Mouse (Mus musculus): Measurements from ENCODE around the gene Ubash3b. TPM values are rescaled to one million over a fixed set of nuclear protein-coding genes. Genes with fewer than 3 reads are reported as not detected.

Ubash3b gene
- polyA plus RNA-seq, 1 experiment from 2014 or later = 13.7 TPM

DNA sequence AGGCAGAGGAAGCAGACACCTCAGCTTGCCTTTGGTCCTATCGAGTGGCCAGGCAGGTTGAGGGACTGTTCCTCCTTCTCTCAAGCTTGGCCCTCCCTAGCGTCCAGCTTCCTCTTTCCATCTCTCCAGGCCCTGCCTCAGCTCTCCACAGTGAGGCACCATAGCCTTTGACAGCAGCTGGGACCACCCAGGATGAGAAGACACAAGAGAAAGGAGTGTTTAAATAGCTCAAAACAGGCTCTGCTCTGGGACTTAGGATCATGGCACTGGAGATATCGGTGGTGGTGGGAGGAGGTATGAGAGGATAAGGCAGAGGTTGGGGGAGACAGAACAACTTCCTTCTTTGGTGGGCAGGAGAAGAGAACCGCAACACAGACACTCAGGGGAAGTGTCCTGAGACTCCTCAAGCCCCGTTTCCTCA lies 90.7 kb downstream of the Ubash3b start:
- Histone ChIP-seq H3K27me3 (ENCODE audit: control insufficient read depth, insufficient read depth, low read length) (no peaks in the 10 kb centered on the region), H3K36me3 (ENCODE audit: control insufficient read depth, insufficient read depth, low read length) (no peaks in the 10 kb centered on the region), H3K4me2 (replicated peaks; ENCODE audit: low read depth, low read length) (no peak overlapping the region), H3K9ac (ENCODE audit: low read depth, low read length) (no peak overlapping the region), H3K27ac (ENCODE audit: low read depth, low read length) (no peak overlapping the region), H3K4me3 (ENCODE audit: low read depth, low read length) (no peak overlapping the region), H3K9me3 (ENCODE audit: control insufficient read depth, low read length) (no peaks in the 10 kb centered on the region), H3K4me1 (replicated peaks; ENCODE audit: control insufficient read depth, insufficient read depth, low read length) (no peaks in the 10 kb centered on the region)
- no peak for ATAC-seq (ENCODE audit: low FRiP score)
- no peak for DNase-seq (ENCODE audit: low spot score)
- WGBS = 70% methylated on average over 5 of the region's 5 CpGs

DNA sequence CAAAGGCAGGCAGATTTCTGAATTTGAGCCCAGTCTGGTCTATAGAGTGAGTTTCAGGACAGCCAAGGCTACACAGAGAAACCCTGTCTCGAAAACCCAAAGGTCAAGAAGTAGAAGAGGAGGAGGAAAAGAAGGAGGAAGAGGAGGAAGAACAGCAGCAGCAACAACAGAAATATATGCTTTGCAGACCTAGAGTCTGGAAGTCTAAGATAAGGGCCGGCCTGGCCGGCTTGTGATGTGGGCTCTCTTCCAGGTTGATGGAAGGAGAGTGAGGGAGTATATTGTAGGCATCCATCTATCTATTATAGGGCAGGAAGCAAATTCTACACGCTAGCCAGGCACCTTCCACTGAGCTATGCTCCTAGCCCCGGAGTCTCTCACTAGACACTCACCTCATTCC lies 92.0 kb downstream of the Ubash3b start:
- no peaks in the 10 kb centered on the region for H3K27me3 ChIP-seq (ENCODE audit: control insufficient read depth, insufficient read depth, low read length)
- no peak overlapping the region for H3K4me2 ChIP-seq (replicated peaks; ENCODE audit: low read depth, low read length)
- H3K27ac ChIP-seq (ENCODE audit: low read depth, low read length) = no peak overlapping the region
- no peaks in the 10 kb centered on the region for H3K4me1 ChIP-seq (replicated peaks; ENCODE audit: control insufficient read depth, insufficient read depth, low read length)
- no peak overlapping the region for H3K9ac ChIP-seq (ENCODE audit: low read depth, low read length)
- WGBS = 89% methylated on average over 5 of the region's 5 CpGs
- H3K9me3 ChIP-seq (ENCODE audit: control insufficient read depth, low read length) = no peaks in the 10 kb centered on the region
- no peak overlapping the region for H3K4me3 ChIP-seq (ENCODE audit: low read depth, low read length)
- DNase-seq (ENCODE audit: low spot score) (no peak), ATAC-seq (ENCODE audit: low FRiP score) (no peak)
- H3K36me3 ChIP-seq (ENCODE audit: control insufficient read depth, insufficient read depth, low read length) = no peaks in the 10 kb centered on the region

GRCm38 (mm10) chr9:41061446-41061845 lies 100.1 kb downstream of the Ubash3b start:
- no peaks in the 10 kb centered on the region for H3K9me3 ChIP-seq (ENCODE audit: control insufficient read depth, low read length)
- no peak overlapping the region for H3K4me2 ChIP-seq (replicated peaks; ENCODE audit: low read depth, low read length)
- DNase-seq (ENCODE audit: low spot score) = peak; percentile 46
- no peak overlapping the region for H3K9ac ChIP-seq (ENCODE audit: low read depth, low read length)
- H3K27me3 ChIP-seq (ENCODE audit: control insufficient read depth, insufficient read depth, low read length) = no peaks in the 10 kb centered on the region
- H3K27ac ChIP-seq (ENCODE audit: low read depth, low read length) = peak overlapping the region; percentile 51; the same call in 1 of the 2 replicates
- 42% methylated on average over 5 of the region's 5 CpGs for WGBS
- H3K4me3 ChIP-seq (ENCODE audit: low read depth, low read length) = no peak overlapping the region
- peaks cover 4% of the 10 kb centered on the region; the same call in 1 of the 2 replicates for H3K4me1 ChIP-seq (replicated peaks; ENCODE audit: control insufficient read depth, insufficient read depth, low read length)
- no peaks in the 10 kb centered on the region for H3K36me3 ChIP-seq (ENCODE audit: control insufficient read depth, insufficient read depth, low read length)
- peak; percentile 82 for ATAC-seq (ENCODE audit: low FRiP score)

DNA sequence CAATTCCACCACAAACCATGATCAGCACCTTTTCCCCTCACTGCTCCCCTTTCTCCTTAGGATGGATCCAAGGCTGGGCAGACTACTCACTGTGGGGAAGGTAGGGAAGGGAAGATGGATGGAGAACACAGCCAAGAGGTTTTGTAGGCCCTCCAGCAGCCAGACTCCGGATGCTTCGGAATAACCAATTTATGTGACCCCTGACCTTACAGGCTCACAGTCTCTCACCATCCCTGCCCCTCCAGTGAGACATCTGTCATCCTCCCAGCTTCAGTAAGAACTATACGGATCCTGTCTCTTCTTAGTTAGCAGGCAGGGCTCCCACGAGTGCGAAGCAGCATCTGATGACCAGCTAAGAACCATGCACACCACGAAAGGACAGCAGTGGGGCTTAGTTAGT lies 100.9 kb downstream of the Ubash3b start:
- 48% methylated on average over 6 of the region's 6 CpGs for WGBS
- H3K27me3 ChIP-seq (ENCODE audit: control insufficient read depth, insufficient read depth, low read length) = no peaks in the 10 kb centered on the region

DNA sequence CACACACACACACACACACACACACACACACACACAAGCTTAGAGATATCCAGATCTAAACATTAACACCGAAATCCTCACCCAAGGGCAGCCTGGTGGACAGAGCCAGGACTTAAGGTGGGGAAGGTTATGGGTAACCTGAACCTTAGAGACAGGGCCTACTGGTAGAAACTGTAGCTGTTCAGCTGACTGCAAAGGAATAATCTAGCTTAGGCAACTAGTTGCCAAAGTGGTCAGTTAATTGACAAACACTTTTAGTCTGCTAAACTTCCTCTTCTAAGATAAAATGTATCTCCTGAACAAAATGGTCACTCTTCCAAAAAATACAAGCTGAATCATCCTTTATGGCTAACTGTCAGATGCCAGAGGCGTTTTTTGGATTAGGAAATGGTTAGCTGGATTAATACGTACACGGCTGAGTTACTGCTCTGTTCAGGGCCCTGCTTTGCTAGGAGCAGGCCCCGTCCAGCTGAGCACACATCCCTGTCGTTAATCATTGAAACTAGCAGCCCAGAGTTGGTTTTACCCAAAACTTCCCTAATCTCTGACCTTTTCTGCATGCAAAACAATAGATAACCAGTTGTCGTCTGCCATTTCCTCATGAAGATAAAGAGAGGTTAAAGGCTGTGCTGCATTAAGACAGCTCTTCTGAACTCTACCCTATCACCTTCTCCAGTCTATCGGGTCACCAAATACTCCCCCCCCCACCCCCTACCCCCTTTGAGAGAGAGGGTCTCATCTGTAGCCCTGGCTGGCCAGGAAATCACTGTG lies 102.5 kb downstream of the Ubash3b start:
- H3K36me3 ChIP-seq (ENCODE audit: control insufficient read depth, insufficient read depth, low read length) = no peaks in the 10 kb centered on the region
- WGBS = 67% methylated on average over 8 of the region's 8 CpGs
- H3K27ac ChIP-seq (ENCODE audit: low read depth, low read length) = no peak overlapping the region
- H3K4me1 ChIP-seq (replicated peaks; ENCODE audit: control insufficient read depth, insufficient read depth, low read length) = peaks cover 4% of the 10 kb centered on the region; the same call in 1 of the 2 replicates
- H3K4me3 ChIP-seq (ENCODE audit: low read depth, low read length) = no peak overlapping the region
- ATAC-seq (ENCODE audit: low FRiP score) (no peak), DNase-seq (ENCODE audit: low spot score) (no peak)
- H3K4me2 ChIP-seq (replicated peaks; ENCODE audit: low read depth, low read length) = no peak overlapping the region
- H3K27me3 ChIP-seq (ENCODE audit: control insufficient read depth, insufficient read depth, low read length) = no peaks in the 10 kb centered on the region
- H3K9ac ChIP-seq (ENCODE audit: low read depth, low read length) = no peak overlapping the region
- no peaks in the 10 kb centered on the region for H3K9me3 ChIP-seq (ENCODE audit: control insufficient read depth, low read length)

More for the DNA sequence above, 100.9 kb downstream of the Ubash3b start:
- Histone ChIP-seq H3K27ac (ENCODE audit: low read depth, low read length) (peak overlapping the region; percentile 36; the same call in 1 of the 2 replicates), H3K4me3 (ENCODE audit: low read depth, low read length) (no peak overlapping the region), H3K4me1 (replicated peaks; ENCODE audit: control insufficient read depth, insufficient read depth, low read length) (peaks cover 4% of the 10 kb centered on the region; the same call in 1 of the 2 replicates), H3K9ac (ENCODE audit: low read depth, low read length) (no peak overlapping the region), H3K9me3 (ENCODE audit: control insufficient read depth, low read length) (no peaks in the 10 kb centered on the region), H3K4me2 (replicated peaks; ENCODE audit: low read depth, low read length) (no peak overlapping the region), H3K36me3 (ENCODE audit: control insufficient read depth, insufficient read depth, low read length) (no peaks in the 10 kb centered on the region)
- ATAC-seq (ENCODE audit: low FRiP score) (no peak), DNase-seq (ENCODE audit: low spot score) (no peak)

DNA sequence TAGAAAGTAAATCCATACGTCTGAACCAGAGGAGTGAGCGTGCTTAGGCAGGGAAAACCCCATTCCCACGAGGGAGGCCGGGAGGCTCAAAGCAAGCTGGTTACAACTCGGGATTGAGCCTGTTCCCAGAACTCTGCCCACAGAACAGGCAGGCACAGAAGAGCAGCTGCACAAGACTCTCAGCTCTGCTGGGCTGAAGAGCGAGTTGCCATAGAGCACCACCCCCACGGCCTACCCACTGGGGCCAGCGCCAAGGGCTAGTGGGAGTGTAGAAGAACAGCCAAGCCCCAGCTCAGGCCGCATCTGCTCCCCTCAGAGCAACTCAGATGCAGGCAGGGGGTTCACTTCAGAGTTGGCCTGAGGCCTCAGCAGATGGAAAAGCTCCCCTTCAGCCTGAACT lies 107.3 kb downstream of the Ubash3b start:
- WGBS = 84% methylated on average over 9 of the region's 9 CpGs
- Histone ChIP-seq H3K36me3 (ENCODE audit: control insufficient read depth, insufficient read depth, low read length) (no peaks in the 10 kb centered on the region), H3K9me3 (ENCODE audit: control insufficient read depth, low read length) (no peaks in the 10 kb centered on the region), H3K27ac (ENCODE audit: low read depth, low read length) (no peak overlapping the region), H3K4me2 (replicated peaks; ENCODE audit: low read depth, low read length) (no peak overlapping the region), H3K9ac (ENCODE audit: low read depth, low read length) (no peak overlapping the region), H3K27me3 (ENCODE audit: control insufficient read depth, insufficient read depth, low read length) (no peaks in the 10 kb centered on the region), H3K4me3 (ENCODE audit: low read depth, low read length) (no peak overlapping the region), H3K4me1 (replicated peaks; ENCODE audit: control insufficient read depth, insufficient read depth, low read length) (no peaks in the 10 kb centered on the region)
- no peak for DNase-seq (ENCODE audit: low spot score)
- no peak for ATAC-seq (ENCODE audit: low FRiP score)

DNA sequence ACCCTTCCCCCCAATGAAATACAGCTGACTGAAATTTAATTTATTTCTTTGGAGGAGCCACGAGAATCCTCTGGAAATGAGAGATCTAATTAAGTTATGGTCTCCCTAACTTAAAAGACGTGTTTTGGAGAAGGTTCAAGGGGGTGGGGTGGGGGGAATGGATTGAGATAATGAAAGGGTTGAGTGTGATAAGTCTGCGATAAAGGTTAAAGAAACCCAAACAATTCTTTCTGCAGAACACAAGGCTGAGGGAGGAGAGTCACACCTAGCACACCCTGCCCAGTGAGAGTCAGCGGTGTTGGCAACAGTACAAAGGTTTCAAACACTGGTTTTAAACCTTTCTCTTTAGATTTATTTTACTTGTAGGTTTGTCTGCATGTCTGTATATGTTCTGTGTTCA lies 108.0 kb downstream of the Ubash3b start:
- Histone ChIP-seq H3K27me3 (ENCODE audit: control insufficient read depth, insufficient read depth, low read length) (no peaks in the 10 kb centered on the region), H3K9me3 (ENCODE audit: control insufficient read depth, low read length) (no peaks in the 10 kb centered on the region), H3K9ac (ENCODE audit: low read depth, low read length) (no peak overlapping the region), H3K36me3 (ENCODE audit: control insufficient read depth, insufficient read depth, low read length) (no peaks in the 10 kb centered on the region), H3K4me3 (ENCODE audit: low read depth, low read length) (no peak overlapping the region), H3K27ac (ENCODE audit: low read depth, low read length) (no peak overlapping the region), H3K4me1 (replicated peaks; ENCODE audit: control insufficient read depth, insufficient read depth, low read length) (no peaks in the 10 kb centered on the region), H3K4me2 (replicated peaks; ENCODE audit: low read depth, low read length) (no peak overlapping the region)
- no peak for ATAC-seq (ENCODE audit: low FRiP score)
- 72% methylated on average over 4 of the region's 4 CpGs for WGBS
- DNase-seq (ENCODE audit: low spot score) = no peak

GRCm38 (mm10) chr9:41051080-41051932 lies 110.2 kb downstream of the Ubash3b start:
- no peaks in the 10 kb centered on the region for H3K27me3 ChIP-seq (ENCODE audit: control insufficient read depth, insufficient read depth, low read length)
- no peaks in the 10 kb centered on the region for H3K9me3 ChIP-seq (ENCODE audit: control insufficient read depth, low read length)
- no peak for DNase-seq (ENCODE audit: low spot score)
- no peak overlapping the region for H3K4me3 ChIP-seq (ENCODE audit: low read depth, low read length)
- no peak overlapping the region for H3K4me2 ChIP-seq (replicated peaks; ENCODE audit: low read depth, low read length)
- 57% methylated on average over 11 of the region's 11 CpGs for WGBS
- no peaks in the 10 kb centered on the region for H3K4me1 ChIP-seq (replicated peaks; ENCODE audit: control insufficient read depth, insufficient read depth, low read length)
- H3K27ac ChIP-seq (ENCODE audit: low read depth, low read length) = peak overlapping the region; percentile 59
- H3K36me3 ChIP-seq (ENCODE audit: control insufficient read depth, insufficient read depth, low read length) = no peaks in the 10 kb centered on the region
- peak; percentile 53; the same call in 1 of the 2 replicates for ATAC-seq (ENCODE audit: low FRiP score)
- no peak overlapping the region for H3K9ac ChIP-seq (ENCODE audit: low read depth, low read length)
